Mouse (Mus musculus) layer of hippocampus, postnatal 10 days (tissue): Measurements from ENCODE around the gene Lrig1. TPM values are rescaled to one million over a fixed set of nuclear protein-coding genes. Genes with fewer than 3 reads are reported as not detected.

Source experiments
- DNase-seq, 2 experiments: peaks; one replicate each; pipeline ENCODE4 v3.0.0; 2021; ENCODE audit warnings: low spot score in 2 of 2
- total RNA-seq, 2 experiments: library from RNA; stranded (reverse); gene quantifications; 2 replicates each; pipeline ENCODE4 v1.2.3; 2021

Gene Lrig1
- total RNA-seq, 2 experiments from 2014 or later: 36.2 to 36.5 TPM

DNA sequence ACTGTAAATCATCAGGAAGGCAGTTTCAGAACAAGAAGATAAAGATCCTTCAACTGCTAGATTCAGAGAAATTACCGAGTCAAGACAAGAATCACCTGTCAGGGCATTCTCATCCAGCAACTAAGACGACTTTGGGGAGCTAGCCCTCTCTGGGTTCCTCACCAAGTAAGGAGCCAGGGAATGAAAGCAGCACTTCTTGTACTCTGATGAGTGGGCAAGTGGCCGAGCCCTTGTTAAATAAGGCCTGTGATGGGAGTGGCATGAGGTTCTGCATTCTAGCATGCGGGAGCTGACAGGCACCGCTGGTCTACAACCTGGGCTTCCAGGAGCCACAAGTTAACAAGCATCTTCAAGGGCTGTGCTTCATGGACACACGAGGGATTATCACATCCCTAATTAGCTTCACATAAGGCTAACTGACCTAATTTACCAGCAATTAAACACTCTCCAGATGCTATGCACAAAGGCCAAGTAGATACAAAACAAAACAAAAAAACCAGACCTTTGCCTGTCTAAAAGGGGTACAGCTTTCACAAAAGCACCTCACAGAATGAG lies 47.2 kb downstream of the Lrig1 start:
- DNase-seq: no peak

DNA sequence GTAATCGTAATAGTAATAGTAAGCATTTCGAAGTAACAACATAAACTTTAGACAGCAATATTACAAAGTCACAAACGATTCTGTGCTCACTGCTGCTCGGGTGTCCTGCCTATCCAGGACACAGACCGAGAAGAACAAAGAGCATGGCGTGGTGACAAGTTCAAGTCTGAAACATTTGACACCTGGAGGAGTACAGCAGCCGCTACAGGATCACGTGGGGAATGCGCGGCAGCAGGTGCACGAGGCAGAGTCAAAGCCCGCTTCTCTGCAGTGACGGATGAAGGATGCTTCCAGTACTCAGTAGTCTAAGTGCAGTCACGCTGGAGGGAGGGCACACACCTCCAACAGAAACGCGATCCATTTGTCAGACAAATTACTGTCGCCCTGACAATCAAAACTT lies 48.4 kb downstream of the Lrig1 start:
- DNase-seq: no peak

DNA sequence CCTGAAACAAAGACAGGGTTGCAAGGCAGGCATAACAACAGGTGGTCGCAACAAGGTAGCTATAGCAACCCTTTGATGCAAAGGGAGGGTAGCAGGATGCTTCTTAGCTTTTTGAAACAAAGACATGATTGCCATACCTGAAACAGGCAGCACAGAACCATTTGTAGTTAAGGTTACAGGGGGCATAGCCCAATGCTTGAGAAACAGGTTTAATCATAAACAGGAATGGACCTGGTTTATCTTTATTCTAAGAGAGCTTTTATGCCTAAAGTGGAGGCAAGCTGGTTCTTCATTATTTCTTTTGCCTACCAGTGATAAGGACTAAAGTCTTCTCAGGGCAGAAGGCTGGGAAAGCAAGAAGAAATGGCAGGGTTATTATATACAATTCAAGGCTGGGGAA lies 50.3 kb downstream of the Lrig1 start:
- no peak for DNase-seq

DNA sequence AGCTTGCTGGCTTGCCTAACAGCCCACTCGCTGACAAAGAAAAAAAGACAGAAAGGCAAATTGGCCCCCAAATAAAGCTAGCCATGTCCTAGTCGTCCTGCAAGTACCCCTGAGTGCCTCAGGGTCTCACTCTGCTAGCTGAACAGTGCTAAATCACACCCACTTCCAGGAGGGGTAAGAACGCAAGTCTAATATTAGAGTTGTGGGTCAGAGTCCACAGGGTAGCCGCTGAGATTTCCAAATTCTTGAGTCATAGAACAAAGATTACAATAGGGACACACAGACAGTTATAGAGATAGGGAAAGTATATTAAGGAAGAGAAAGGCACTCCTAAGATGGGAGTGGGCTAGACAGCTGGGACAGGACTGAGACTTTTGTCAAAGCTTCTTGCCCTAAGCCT lies 51.5 kb downstream of the Lrig1 start:
- DNase-seq: no peak

DNA sequence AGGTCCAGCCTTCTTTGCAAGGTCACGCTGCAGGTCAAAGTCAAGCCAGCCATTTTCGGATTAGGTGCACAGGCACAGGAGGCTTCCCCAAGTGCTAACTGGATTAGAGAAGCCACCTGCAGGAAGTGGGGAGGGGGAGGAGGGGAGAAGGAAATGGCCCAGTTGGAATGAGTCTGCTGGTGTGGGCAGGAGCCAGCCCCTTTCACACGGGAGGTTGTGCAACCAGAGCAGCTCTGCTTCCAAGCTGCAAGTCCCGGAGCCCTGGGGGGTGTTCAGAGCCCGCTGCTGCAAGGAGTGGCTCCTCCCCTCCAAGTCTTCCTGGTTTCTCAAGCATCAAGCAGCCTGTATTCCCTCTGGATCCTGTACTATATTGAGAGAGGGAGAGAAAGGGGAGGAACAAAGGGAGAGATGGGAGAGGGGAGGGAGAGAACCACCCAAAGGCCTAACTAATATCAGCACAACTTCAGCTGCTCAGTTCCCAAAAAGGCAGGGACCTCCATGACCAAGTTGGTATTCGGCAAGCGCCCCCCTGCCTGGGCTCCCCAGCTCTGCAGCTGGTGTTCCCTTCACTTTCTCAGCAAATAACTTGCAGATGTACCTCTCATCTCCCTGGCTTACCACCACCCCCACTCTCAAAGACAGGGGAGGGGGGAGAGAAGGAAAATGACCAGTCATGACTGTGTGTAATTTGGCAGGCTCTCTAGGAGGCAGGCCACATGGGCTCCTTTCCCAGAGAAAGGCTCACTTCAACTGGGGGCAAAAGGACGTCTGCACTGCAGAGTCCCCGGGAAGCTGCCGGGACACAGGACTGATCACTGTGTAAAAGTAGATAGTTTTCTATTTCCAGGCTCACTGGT lies 52.2 kb downstream of the Lrig1 start:
- peak in 1 of 2 experiments; percentile 51 for DNase-seq

DNA sequence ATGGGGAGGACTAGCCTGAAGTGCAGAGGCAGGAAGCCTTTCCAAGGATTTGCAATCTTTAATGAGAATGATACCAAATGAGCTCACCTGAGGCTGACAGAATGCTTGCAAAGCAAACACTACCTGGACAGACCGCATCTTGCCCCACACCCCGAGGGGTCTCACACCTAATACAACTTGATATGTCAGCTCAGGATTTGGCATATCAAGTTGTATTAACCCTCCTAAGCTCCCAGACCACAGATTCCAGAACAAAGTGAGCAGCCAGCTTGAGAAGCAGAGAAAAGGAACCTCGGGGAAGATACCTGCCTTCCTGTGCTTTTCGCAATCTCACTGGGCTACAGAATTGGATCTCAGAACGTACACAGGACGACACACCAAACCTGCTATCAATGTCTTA lies 53.1 kb downstream of the Lrig1 start:
- no peak for DNase-seq

DNA sequence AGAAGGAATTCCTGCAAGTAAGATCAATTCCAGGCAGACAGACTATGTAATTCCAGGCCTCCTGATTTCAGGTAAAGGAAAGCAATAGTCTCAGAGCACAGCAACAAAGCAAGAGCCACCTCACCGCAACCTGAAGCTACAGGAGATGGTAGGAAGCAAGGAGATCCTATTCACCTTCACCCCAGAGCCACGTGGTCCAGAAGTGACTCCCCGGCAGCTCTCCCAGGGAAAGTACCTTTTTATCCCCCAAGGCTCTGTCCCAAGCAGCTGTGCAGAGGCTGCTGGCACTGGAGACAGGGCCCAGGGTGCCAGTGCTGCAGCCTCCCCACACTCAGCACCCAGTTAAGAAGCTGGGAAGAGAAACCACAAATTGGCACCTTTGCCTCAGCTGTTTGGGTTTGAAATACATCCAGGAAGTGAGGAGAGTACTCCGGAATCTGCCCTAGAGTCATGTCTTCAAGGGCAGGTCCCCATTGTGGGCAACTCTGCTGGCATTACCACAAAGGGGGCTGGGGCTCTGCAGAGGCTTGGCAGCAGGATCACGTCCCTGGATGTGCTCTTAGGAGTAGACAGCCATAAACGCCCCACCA lies 53.6 kb downstream of the Lrig1 start:
- no peak for DNase-seq

DNA sequence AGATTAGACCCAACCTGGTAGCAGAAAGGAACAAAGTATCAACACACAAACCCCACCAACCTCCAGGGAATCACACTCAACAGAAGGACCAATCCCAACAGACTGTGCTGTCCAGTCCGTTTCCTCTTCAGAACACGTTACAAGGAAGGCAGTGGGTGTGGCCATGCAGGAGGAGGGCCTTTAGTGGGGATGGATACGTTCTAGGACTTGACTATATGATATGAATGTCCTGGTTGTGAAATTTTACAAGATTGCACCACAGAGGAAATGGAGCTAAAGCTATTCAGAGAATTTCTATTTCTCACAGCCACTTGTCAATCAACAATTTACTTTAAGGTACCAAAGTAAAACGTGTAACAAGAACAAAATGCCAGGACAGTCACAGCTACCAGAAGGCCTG lies 54.2 kb downstream of the Lrig1 start:
- no peak for DNase-seq

DNA sequence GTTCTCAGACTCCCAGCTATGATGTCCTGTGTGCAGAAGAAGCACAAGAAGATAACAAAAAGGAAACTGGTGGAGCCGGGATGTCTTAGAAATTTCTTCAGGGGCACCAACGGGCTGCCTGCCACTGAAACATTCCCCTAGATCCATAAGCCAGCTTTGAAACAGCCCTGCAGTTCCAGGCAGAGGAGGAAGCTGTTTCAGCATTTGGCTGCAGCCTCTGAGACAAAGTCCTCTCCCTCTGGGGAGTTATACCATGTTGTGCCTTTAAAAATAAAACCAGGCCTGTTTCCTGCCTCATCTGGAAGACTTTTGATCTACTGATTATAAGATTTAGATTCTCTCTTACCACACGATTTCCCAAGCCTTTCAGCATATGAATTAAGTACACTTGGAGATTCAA lies 55.3 kb downstream of the Lrig1 start:
- DNase-seq: no peak

DNA sequence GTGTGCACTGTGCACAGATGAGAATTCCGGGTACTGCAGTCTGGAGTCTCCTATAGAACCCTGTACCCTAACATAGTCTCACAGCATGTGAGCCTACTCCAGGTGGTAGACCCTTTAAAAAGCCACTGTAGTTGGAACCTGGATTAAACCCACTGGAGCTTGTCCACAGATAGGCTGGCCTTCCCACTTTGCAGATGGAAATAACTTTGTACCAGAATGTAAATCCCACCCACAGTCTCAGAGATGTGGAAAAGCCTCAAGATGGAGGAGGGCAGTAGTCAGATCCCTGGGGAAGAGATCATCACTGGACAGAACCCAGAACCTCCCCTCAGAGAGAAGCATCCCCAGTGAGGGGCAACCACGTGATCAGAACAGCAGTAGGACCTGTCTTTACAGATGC lies 56.0 kb downstream of the Lrig1 start:
- DNase-seq: no peak

DNA sequence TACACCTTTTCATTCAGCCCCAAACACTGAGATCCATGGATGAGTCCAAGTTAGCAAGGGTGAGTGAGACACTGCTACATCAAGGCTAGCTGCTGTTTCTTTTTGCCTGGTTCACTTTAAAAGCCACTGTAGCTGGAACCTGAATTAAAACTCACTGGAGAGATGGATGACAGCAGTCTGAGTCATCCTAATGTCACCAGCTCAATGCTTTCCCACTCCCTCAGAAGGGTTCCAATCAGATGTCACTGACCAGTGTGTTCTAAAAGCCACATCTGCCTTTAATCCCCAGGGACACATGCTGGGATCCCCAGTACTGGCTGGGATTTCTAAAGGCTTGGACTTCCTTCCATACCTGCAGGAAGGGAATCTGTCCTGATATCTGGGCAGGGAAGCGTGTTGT lies 57.9 kb downstream of the Lrig1 start:
- DNase-seq: no peak

DNA sequence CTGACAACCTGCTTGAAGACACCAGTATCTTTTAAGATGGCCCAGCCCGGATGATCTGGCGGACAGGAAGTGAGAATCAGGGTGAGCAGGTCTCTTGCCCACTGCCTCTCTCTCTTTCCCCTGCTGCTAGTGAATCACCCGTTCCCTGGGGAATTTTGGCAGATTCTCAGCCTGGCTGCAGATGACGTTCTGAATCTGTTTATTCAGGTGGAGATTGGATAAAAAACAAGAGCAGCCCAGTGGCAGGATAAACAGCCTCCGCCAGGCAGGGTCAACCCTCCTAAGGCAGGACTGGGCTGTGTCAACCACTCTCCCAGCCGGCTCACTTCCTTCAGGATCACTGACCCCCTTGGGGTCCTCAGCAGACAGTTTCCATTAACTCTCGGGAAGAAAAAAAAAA lies 59.7 kb downstream of the Lrig1 start:
- peak; percentile 56 to 59 for DNase-seq

DNA sequence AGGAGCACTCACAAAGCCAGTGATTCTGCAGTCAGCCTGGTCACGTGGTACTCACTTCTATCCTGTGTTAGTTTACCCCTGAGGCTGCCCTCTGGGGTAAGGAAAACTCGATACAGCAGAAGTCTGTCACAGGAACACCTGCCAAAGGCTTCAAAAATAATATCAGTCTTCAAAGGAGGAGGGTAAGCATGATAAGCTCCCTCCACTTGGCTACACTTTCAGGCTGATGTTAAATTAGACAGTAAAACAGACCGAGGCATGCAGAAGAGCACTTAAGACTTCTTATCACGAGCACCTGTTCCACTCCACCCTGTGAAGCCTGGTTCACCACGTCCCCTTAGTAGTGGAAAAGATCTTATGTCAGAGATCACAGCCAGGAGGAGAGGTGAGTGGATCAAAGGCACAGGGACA lies 62.9 kb downstream of the Lrig1 start:
- DNase-seq: no peak

DNA sequence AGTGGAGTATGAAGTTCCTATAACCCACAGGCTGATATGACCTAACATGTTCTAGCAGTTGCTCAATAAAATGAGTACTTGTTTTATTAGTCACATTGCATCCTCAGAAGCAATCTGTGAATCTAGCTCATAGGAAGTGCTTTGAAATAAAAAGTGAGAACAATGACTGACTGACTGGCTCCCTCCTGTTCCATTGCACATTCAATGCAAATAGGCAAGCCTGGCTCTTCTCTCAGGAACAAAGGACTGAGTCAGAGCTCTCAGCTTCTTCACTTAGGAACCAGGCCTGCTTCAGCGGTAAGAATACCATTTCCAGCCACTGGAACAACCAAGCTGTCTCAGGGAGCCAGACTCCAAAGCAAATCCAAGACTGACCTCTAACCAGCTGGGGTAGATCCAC lies 64.6 kb downstream of the Lrig1 start:
- no peak for DNase-seq

DNA sequence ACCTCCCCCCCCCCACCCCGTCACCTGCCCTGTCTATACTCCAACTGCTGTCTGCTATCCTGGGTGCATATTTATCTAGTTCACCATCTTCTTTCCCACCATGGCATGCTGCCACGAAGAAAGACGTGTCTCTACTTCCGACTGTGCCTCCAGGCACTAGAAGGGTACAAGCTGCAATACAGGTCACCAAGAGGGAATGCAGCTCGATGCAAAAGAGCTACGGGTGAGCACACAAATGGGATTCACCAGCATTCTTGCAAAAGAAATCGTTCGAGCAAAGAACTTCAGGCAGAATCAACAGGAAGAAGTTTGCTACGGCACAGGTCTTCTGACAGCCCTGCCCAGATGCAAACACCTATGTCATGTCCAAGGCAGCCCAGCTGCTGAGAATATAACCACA lies 65.2 kb downstream of the Lrig1 start:
- DNase-seq: no peak

DNA sequence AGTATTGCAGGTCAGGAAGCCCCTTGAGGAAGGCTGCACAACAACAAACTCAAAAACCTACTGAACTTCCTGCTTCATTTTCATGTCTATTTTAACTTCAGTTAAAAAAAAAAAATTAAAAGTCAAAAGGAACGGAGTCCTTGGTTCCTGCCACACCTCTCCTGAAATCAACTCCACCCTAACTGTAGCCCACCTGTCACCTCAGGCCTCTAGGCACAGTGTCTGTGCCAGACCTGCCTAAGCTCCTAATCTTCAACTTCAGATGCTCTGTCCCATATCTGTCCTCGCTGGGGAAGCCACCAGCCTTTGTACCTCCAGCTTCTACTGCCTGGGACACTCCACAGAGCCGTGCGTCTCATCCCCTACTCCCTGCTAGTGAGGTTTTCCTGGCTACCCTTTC lies 65.7 kb downstream of the Lrig1 start:
- DNase-seq: no peak

DNA sequence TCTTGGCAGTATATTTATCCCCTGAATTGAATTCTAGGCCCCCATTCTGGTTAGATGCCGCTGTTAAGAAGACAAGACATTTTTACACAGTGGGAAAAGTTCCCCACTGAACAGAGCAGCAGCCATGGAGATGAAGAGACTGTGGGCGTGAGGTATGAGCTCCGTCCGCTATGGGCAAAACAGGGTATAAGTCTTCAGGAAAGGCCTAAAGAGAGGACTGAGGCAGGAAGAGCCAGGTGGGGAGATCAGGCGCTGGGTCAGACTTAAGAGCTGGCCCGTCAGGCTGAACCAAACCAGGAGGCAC lies 68.2 kb downstream of the Lrig1 start:
- no peak for DNase-seq

DNA sequence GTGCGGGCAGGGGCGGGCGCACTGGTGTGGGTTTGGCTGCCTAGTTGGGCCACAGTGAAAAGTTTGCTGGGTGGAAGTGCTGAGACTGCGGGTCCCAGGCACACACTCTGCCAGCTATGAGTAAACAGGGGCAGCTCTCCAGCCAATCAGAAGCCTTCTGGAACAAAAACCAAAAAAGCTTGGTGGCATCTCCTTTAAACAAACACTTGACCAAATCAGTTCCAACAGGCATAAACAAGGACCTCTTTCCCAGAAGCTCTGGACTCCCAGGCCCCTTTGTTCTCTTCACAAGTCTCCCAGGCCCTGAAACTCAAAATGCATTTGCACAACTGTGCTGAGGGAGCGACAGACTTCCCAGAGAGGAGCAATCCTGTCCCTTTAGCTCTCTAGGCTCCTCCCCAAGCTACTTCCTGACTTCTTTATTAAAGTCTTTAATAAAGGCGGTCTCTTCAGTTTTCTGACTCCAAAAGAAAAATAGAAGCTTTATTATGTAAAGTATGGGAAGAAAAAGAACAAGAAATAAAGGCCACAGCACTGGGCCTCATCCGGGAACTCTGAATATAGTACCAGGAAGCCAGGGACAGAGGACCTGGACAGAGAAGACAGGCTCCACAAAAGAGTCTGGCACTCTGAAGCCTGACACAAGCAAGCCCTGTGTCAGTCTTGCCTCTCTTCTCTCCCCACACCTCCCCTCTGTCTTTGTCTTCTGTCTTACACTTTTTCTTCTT lies 68.7 kb downstream of the Lrig1 start:
- peak in 1 of 2 experiments; percentile 58 for DNase-seq

DNA sequence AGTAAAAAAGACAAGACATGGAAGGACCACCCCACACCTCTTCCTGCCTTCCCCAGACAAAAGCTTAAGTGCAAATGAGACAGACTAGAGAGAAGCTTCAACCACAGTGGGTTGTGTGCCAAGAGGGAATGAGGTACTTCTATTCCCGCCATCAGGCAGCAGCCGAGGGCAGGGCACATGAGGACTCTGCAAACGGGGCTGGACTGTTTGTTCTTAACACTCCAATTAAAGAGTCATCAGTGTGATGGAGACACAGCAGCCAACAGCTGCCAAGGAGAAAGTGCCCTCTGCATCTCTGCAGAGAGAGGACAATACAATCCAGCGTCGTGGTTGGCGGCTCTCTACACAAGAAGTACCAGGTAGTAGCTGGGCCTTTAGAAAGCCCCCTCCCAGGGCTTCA lies 71.2 kb downstream of the Lrig1 start:
- DNase-seq: no peak

DNA sequence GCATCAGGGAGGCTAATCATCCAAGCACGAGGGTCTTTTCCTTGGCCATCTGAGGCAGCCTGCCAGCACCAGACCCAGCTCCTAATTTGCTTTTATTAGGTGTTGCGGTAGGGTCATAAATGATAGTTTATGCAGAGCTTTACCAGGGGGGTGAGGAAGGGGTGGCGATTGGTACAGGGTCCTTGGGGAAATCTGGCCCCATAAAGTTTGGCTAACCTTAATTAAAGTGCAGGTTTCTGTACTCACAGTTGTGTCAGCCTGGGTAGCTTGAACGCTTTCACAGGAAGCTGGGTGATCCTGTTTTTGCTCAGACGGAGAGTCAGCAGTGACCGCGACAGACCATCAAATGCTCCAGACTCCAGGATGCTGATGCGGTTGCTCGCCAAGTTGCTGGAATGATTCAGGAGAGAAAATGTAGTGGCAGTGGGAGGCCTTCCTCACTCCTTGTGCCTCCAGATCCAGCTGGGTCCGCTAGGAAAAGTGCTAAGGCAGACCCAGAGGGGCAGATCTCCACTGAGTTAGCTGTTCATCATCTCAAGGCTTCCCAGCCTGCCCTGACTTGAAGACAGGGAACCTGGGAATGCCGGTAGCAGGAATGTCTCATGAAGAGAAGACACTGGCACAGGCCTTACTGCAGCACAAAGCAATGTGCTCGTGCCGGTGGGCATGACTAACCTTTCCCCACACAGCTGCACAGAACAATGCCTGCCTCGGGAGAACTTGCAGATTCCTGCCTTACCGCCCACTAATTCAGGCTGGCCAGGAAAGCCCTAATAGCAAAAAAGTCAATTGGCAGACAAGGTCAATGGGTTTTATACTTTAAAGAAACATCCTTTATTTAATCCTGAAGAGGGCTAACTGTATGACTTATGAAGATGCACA lies 72.0 kb downstream of the Lrig1 start:
- DNase-seq: no peak

DNA sequence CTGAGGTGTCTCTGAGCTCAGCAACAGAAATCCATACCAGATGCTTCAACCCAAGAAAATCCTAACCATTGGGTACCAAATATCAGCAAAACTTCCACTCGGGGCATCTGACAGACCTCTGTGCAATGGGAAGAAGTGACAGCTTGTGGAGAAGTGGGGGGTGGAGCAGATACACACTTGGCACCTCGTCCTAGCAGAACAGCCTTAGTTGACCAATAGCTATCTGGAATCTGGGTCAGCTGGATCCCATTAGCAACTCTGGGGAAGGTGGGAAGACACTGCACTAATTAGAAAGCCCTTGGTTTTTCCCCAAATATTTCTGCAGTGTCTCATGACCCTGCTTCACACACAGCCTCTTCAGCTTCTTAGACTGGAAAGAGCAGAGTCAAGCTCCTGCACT lies 73.2 kb downstream of the Lrig1 start:
- DNase-seq: no peak
